Mouse (Mus musculus) cerebellum, postnatal 25 days (tissue): ENCODE measurements around the gene Rassf3.

Experiments
- DNase-seq, 2 experiments: peaks; one replicate each; pipeline ENCODE4 v3.0.0; 2021; ENCODE audit warnings: mixed read lengths in 2 of 2

Gene Rassf3

DNA sequence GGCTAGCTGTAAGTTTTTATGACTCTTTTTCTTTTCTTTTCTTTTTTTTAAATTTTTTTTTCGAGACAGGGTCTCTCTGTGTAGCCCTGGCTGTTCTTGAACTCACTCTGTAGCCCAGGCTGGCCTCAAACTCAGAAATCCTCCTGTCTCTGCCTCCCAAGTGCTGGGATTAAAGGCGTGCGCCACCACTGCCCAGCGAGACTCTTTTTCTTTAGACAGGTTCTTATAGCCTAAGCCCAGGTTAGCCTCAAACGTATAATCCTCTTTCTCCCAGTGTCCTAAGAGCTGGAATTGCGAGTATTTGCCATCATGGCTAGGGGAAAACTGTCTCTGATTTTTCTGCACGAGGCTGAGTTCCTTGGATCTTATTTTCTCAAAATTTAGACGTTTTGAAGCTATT is 112.9 kb downstream of the Rassf3 start:
- no peak for DNase-seq

DNA sequence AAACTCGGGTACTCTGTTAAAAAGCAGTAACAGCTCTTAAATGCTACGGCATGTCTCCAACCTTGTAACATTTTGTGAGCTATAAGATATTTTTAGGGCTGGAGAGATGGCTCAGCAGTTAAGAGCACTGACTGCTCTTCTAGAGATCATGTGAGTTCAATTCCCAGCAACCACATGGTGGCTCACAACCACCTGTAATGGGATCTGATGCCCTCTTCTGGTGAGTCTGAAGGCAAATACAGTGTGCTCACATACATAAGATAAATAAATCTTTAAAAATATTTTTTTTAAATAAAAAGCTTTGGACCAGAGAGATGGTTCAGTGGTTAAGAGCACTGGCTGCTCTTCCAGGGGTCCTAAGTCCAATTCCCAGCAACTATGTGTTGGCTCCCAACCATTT is 115.8 kb downstream of the Rassf3 start:
- no peak for DNase-seq
